Mouse (Mus musculus) stomach, postnatal 0 days (tissue): ENCODE results near the gene Pafah1b2. TPM values are rescaled to one million over a fixed set of nuclear protein-coding genes. Genes with fewer than 3 reads are reported as not detected.

Experiments
- ATAC-seq: fragments of 200-750 bp; cut with Nextera tagmentation; 2 replicates; pipeline ENCODE4 v1.8.0; 2017; ENCODE audit not compliant: low FRiP score, low TSS enrichment
- DNase-seq: peaks from one replicate; pipeline ENCODE4 v3.0.0-alpha.2; 2016; ENCODE audit warnings: low spot score
- H3K27ac ChIP-seq: fragments of 300-500 bp; sonication (generic); replicated peaks from 2 replicates; pipeline ENCODE4 v1.5.1; 2014; ENCODE audit warnings: mild to moderate bottlenecking, control low read depth
- H3K27me3 ChIP-seq: fragments of 300-500 bp; sonication (generic); 2 replicates; pipeline ENCODE4 v1.6.1; 2014; ENCODE audit warnings: low read length; ENCODE audit not compliant: control insufficient read depth, insufficient read depth
- H3K36me3 ChIP-seq: fragments of 300-500 bp; sonication (generic); 2 replicates; pipeline ENCODE4 v1.6.1; 2014; ENCODE audit warnings: low read length, mixed read lengths; ENCODE audit not compliant: control insufficient read depth, insufficient read depth
- H3K4me1 ChIP-seq: fragments of 300-500 bp; sonication (generic); replicated peaks from 2 replicates; pipeline ENCODE4 v1.6.1; 2014; ENCODE audit warnings: antibody characterized with exemption; ENCODE audit not compliant: control insufficient read depth, insufficient read depth
- H3K4me2 ChIP-seq: fragments of 300-500 bp; sonication (generic); replicated peaks from 2 replicates; pipeline ENCODE4 v1.6.1; 2014; ENCODE audit warnings: low read depth, mild to moderate bottlenecking, control low read depth, moderate library complexity
- H3K4me3 ChIP-seq: fragments of 300-500 bp; sonication (generic); 2 replicates; pipeline ENCODE4 v1.5.1; 2014; ENCODE audit warnings: low read depth, low read length, control low read depth
- H3K9ac ChIP-seq: fragments of 300-500 bp; sonication (generic); 2 replicates; pipeline ENCODE4 v1.6.1; 2014; ENCODE audit warnings: mild to moderate bottlenecking, low read length, control low read depth, mixed read lengths
- H3K9me3 ChIP-seq: fragments of 300-500 bp; sonication (generic); 2 replicates; pipeline ENCODE4 v1.6.1; 2016; ENCODE audit warnings: low read length; ENCODE audit not compliant: control insufficient read depth
- CTCF ChIP-seq: IDR thresholded peaks from 2 replicates; pipeline ENCODE4 v1.5.1; 2016; ENCODE audit warnings: antibody characterized with exemption, low read depth, mild to moderate bottlenecking, moderate library complexity
- EP300 ChIP-seq: optimal IDR thresholded peaks from 2 replicates; pipeline ENCODE3; 2016; ENCODE audit warnings: antibody characterized with exemption
- WGBS: fragments of 180-500 bp; shearing (Covaris S2); extraction: QIAGEN DNeasy Blood & Tissue Kit; methylation state at CpG from one replicate; pipeline ENCODE4 v1.1.7; 2014; 5-methylcytosine and 5-hydroxymethylcytosine counted together
- polyA plus RNA-seq: library from polyadenylated mRNA; unstranded; fragments of >200 nt; fragmentation: Nextera tagmentation; extraction: Ambion mirVana; gene quantifications from 2 replicates; pipeline ENCODE4 v1.2.1, GENCODE M21; 2015

Pafah1b2 gene
- polyA plus RNA-seq, 1 experiment from 2014 or later = 79.0 TPM

- WGBS = under 1% methylated on average over 23 of the region's 23 CpGs
- peaks cover 4% of the 10 kb centered on the region; the same call in 1 of the 2 replicates for H3K4me1 ChIP-seq
- H3K27me3 ChIP-seq = no peaks in the 10 kb centered on the region
- H3K9ac ChIP-seq = peak overlapping the region; percentile 93
- peak; percentile 51 for DNase-seq
- peak overlapping the region; percentile 97 for H3K27ac ChIP-seq
- peak overlapping the region; percentile 95 for H3K4me3 ChIP-seq
- H3K36me3 ChIP-seq = no peaks in the 10 kb centered on the region
- peak; percentile 31 for ATAC-seq
- peak overlapping the region; percentile 77 for H3K4me2 ChIP-seq
- H3K9me3 ChIP-seq = no peaks in the 10 kb centered on the region
- peak; percentile 57 for TF ChIP-seq CTCF
- TF ChIP-seq EP300 = no peak
Measured at GRCm38 (mm10) chr9:45983676-45984408, 28.6 kb downstream of the Pafah1b2 start.

- Histone ChIP-seq H3K4me1 (peaks cover 4% of the 10 kb centered on the region; the same call in 1 of the 2 replicates), H3K36me3 (no peaks in the 10 kb centered on the region), H3K9me3 (no peaks in the 10 kb centered on the region), H3K4me2 (no peak overlapping the region), H3K4me3 (no peak overlapping the region), H3K27me3 (no peaks in the 10 kb centered on the region), H3K27ac (no peak overlapping the region), H3K9ac (no peak overlapping the region)
- ATAC-seq (no peak), DNase-seq (no peak)
- no peak for TF ChIP-seq EP300
- TF ChIP-seq CTCF = peak; percentile 52
Measured at GRCm38 (mm10) chr9:45981331-45981730, 31.2 kb downstream of the Pafah1b2 start.

GRCm38 (mm10) chr9:45980611-45981010 lies 31.9 kb downstream of the Pafah1b2 start:
- Histone ChIP-seq H3K27me3 (no peaks in the 10 kb centered on the region), H3K4me3 (no peak overlapping the region), H3K9me3 (no peaks in the 10 kb centered on the region), H3K36me3 (no peaks in the 10 kb centered on the region), H3K4me1 (peaks cover 4% of the 10 kb centered on the region; the same call in 1 of the 2 replicates), H3K4me2 (no peak overlapping the region), H3K27ac (no peak overlapping the region), H3K9ac (no peak overlapping the region)
- ATAC-seq (no peak), DNase-seq (no peak)
- TF ChIP-seq EP300 (no peak), CTCF (no peak)
- 80% methylated on average over 1 of the region's 1 CpGs for WGBS

- no peak overlapping the region for H3K27ac ChIP-seq
- ATAC-seq (no peak), DNase-seq (no peak)
- no peaks in the 10 kb centered on the region for H3K27me3 ChIP-seq
- H3K9ac ChIP-seq = no peak overlapping the region
- 79% methylated on average over 2 of the region's 2 CpGs for WGBS
- peaks cover 4% of the 10 kb centered on the region; the same call in 1 of the 2 replicates for H3K4me1 ChIP-seq
- no peaks in the 10 kb centered on the region for H3K36me3 ChIP-seq
- H3K4me3 ChIP-seq = no peak overlapping the region
- TF ChIP-seq CTCF = no peak
- no peak for TF ChIP-seq EP300
- no peaks in the 10 kb centered on the region for H3K9me3 ChIP-seq
- H3K4me2 ChIP-seq = no peak overlapping the region
Measured at GRCm38 (mm10) chr9:45979778-45980177, 32.7 kb downstream of the Pafah1b2 start.

GRCm38 (mm10) chr9:45976884-45977283 lies 35.6 kb downstream of the Pafah1b2 start:
- H3K36me3 ChIP-seq = 0 out of 2 replicates have a peak, but pooled peaks cover 2% of the 10 kb centered on the region
- WGBS = 70% methylated on average over 2 of the region's 2 CpGs
- no peak overlapping the region for H3K27ac ChIP-seq
- no peaks in the 10 kb centered on the region for H3K4me1 ChIP-seq
- peak; percentile 58 for TF ChIP-seq CTCF
- no peak for TF ChIP-seq EP300
- ATAC-seq (no peak), DNase-seq (no peak)
- H3K27me3 ChIP-seq = no peaks in the 10 kb centered on the region
- H3K9ac ChIP-seq = no peak overlapping the region
- no peak overlapping the region for H3K4me2 ChIP-seq
- no peaks in the 10 kb centered on the region for H3K9me3 ChIP-seq
- H3K4me3 ChIP-seq = no peak overlapping the region

- no peaks in the 10 kb centered on the region for H3K27me3 ChIP-seq
- TF ChIP-seq EP300 (no peak), CTCF (no peak)
- peaks cover 10% of the 10 kb centered on the region for H3K36me3 ChIP-seq
- no peaks in the 10 kb centered on the region for H3K9me3 ChIP-seq
- no peak overlapping the region for H3K4me3 ChIP-seq
- H3K4me1 ChIP-seq = no peaks in the 10 kb centered on the region
- no peak overlapping the region for H3K4me2 ChIP-seq
- no peak overlapping the region for H3K27ac ChIP-seq
- WGBS = 87% methylated on average over 6 of the region's 6 CpGs
- DNase-seq (no peak), ATAC-seq (no peak)
- H3K9ac ChIP-seq = no peak overlapping the region
Measured at GRCm38 (mm10) chr9:45963577-45963976, 48.9 kb downstream of the Pafah1b2 start.
